Mouse (Mus musculus) splenic B cell, adult 2 months (primary cell): ENCODE measurements around the gene 4930402H24Rik.

Experiments
- DNase-seq: peaks from one replicate; pipeline ENCODE4 v3.0.0-alpha.2; 2011; ENCODE audit warnings: low read depth, low spot score
- H3K27me3 ChIP-seq: 2 replicates; pipeline ENCODE4 v1.6.1; 2012; ENCODE audit warnings: mild to moderate bottlenecking, low read length, moderate library complexity, mixed read lengths; ENCODE audit not compliant: control insufficient read depth, poor library complexity, insufficient read depth, severe bottlenecking
- H3K36me3 ChIP-seq: 2 replicates; pipeline ENCODE4 v1.6.1; 2012; ENCODE audit warnings: mild to moderate bottlenecking, low read length, moderate library complexity, mixed read lengths; ENCODE audit not compliant: control insufficient read depth, poor library complexity, insufficient read depth, severe bottlenecking

Gene 4930402H24Rik

DNA sequence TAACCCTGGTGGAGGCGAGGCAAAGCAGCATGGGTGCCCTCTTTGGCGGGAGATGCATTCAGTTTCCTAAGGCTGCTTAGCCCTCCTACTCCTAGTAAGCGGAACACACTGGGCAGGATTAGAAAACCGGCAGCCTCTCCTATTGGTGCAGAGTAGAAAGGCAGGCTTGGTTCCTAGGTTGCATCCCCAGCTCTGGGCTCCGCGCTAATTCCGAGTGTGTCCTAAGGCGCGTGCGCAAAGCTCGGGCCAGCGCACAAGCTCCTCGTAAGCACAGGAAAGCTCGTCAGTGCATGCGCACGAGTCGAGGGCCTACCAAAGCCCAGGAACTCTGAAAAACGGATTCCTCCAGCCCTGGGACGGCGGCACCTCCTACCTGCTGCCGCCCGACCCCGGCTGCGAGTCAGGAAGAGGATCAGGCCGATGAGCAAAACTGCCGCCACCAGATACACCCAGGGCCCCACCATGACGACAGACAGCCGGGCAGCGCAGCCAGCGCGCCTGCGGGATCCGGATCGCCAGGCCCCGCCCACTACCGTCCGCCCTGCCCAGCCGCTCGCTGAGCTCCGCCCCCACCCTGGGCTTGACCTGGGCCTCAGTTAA, 242.0 kb downstream of the 4930402H24Rik start, which contains the start of gene Ddrgk1:
TSS of gene Ddrgk1 (minus strand) at position 558 of the 600 bp plus-strand sequence.
- Histone ChIP-seq H3K27me3 (no peaks in the 10 kb centered on the region), H3K36me3 (peaks cover 10% of the 10 kb centered on the region)
- peak; percentile 90 for DNase-seq

DNA sequence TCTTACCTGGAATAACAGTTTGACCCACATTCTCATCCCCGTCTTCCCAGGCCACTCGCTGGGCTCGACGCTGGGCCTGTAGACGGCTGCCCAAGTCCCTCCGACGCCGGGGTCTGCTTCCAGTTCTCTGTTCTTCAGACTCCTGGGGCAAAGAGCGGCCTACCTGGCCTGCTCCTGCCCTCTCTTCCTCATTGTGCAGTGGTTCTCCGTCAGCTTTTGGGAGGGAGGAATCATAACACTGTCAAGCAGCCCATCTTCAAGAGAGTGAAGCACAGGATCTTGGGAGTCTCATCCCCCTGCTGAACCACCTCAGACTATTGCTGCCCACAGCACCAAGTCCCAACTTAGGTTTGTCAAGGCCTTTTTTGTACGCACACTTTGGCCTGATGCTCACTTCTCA, 242.9 kb downstream of the 4930402H24Rik start:
- H3K27me3 ChIP-seq: no peaks in the 10 kb centered on the region
- peaks cover 10% of the 10 kb centered on the region for H3K36me3 ChIP-seq
- no peak for DNase-seq

DNA sequence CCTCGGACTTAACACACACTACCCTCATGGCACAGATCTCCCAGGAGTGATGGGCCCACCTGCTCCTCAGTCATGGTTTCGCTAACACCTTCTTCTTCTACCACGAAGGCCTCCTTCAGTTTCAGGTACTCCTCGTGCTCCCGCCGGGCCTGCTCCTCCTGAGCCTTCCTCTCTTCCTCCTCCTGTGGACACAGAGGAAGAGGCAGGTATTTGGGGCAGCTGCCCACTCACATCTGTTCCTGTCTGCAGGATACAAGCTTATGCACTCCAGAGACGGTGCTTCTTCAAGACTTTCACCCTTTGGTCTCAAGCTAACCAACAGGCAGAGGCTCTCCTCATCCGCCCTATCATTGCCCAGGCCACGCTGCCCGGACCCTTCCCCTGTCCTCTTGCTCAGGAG, 247.7 kb downstream of the 4930402H24Rik start:
- no peak for DNase-seq
- no peaks in the 10 kb centered on the region for H3K27me3 ChIP-seq

DNA sequence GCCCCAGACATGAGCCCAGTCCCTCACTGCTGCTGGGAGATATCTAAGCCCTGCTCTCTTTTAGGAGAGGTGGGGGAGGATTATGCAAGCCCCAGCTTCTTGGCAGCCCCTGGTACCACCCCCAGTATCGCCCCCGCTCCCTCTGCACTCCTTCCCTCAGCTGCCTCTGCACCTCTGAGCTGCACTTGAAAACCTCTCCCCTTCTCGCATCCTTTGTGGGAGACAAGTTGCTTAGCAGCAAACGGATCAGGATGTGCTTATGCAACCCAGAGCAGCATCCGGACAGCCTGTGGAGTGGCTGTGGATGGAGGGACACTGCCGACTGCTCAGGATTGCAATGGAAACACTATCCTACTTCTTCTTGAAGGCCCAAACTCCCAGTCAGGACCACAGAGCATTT, 248.7 kb downstream of the 4930402H24Rik start:
- no peak for DNase-seq
- Histone ChIP-seq H3K36me3 (peaks cover 22% of the 10 kb centered on the region), H3K27me3 (no peaks in the 10 kb centered on the region)

More for the DNA sequence above, 247.7 kb downstream of the 4930402H24Rik start:
- peaks cover 22% of the 10 kb centered on the region for H3K36me3 ChIP-seq

DNA sequence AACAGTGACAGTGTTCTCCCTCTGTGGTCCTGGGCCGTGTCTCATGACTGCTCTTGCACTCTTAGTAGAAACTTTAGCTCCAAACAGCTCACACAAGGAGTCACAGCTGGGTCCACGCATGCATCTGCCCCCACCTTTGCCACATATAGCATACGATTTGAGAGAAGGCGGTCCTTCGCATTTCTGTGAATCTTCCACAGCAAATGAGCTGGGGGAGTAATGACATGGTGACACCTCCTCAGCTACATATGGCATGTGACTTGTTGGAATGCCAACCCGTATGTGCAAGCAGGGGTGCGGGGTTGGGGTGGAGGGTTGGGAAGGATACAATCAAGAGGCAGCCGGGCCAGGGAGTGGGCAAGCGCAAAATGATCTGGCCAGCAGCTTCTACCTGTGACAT, 249.7 kb downstream of the 4930402H24Rik start:
- peaks cover 15% of the 10 kb centered on the region for H3K36me3 ChIP-seq
- DNase-seq: no peak

More for the DNA sequence above, 249.7 kb downstream of the 4930402H24Rik start:
- H3K27me3 ChIP-seq: no peaks in the 10 kb centered on the region
